Mouse (Mus musculus) embryonic facial prominence, embryonic 10.5 days (tissue): Measurements from ENCODE around the gene Lrrc46. TPM values are rescaled to one million over a fixed set of nuclear protein-coding genes. Genes with fewer than 3 reads are reported as not detected.

Experiments used
- DNase-seq: peaks from one replicate; pipeline ENCODE4 v3.0.0-alpha.2; 2017; ENCODE audit warnings: low spot score
- H3K27ac ChIP-seq: fragments of 300-500 bp; sonication (generic); replicated peaks from 2 replicates; pipeline ENCODE4 v1.5.1; 2016; ENCODE audit warnings: mild to moderate bottlenecking
- H3K27me3 ChIP-seq: fragments of 300-500 bp; sonication (generic); replicated peaks from 2 replicates; pipeline ENCODE4 v1.6.1; 2016; ENCODE audit warnings: low read depth, mild to moderate bottlenecking; ENCODE audit not compliant: poor library complexity, severe bottlenecking
- H3K36me3 ChIP-seq: fragments of 300-500 bp; sonication (generic); replicated peaks from 2 replicates; pipeline ENCODE4 v1.6.1; 2016; ENCODE audit warnings: mild to moderate bottlenecking, moderate library complexity
- H3K4me1 ChIP-seq: fragments of 300-500 bp; sonication (generic); 2 replicates; pipeline ENCODE4 v1.6.1; 2016
- H3K4me3 ChIP-seq: fragments of 300-500 bp; sonication (generic); 2 replicates; pipeline ENCODE4 v1.5.1; 2016; ENCODE audit warnings: mild to moderate bottlenecking, moderate library complexity
- H3K9me3 ChIP-seq: fragments of 300-500 bp; sonication (generic); 2 replicates; pipeline ENCODE4 v1.6.1; 2016; ENCODE audit warnings: mild to moderate bottlenecking
- WGBS: fragments of 180-500 bp; shearing (Covaris S2); methylation state at CpG from one replicate; pipeline ENCODE4 v1.1.7; 2016; 5-methylcytosine and 5-hydroxymethylcytosine counted together
- polyA plus RNA-seq: library from polyadenylated mRNA; unstranded; fragments of >200 nt; fragmentation: Nextera tagmentation; extraction: Ambion mirVana; gene quantifications from 2 replicates; pipeline ENCODE4 v1.2.1, GENCODE M21; 2016

Lrrc46 gene
- polyA plus RNA-seq, 1 experiment from 2014 or later: 1.2 TPM

- no peaks in the 10 kb centered on the region for H3K27me3 ChIP-seq
- peak overlapping the region; percentile 85 for H3K4me3 ChIP-seq
- DNase-seq: no peak
- WGBS: 54% methylated on average over 12 of the region's 12 CpGs
- H3K27ac ChIP-seq: no peak overlapping the region
- peaks cover 16% of the 10 kb centered on the region for H3K4me1 ChIP-seq
- no peaks in the 10 kb centered on the region for H3K9me3 ChIP-seq
- peaks cover 24% of the 10 kb centered on the region for H3K36me3 ChIP-seq
These were observed 746 bp downstream of the Lrrc46 start for GRCm38 (mm10) chr11:97040301-97041021.

DNA sequence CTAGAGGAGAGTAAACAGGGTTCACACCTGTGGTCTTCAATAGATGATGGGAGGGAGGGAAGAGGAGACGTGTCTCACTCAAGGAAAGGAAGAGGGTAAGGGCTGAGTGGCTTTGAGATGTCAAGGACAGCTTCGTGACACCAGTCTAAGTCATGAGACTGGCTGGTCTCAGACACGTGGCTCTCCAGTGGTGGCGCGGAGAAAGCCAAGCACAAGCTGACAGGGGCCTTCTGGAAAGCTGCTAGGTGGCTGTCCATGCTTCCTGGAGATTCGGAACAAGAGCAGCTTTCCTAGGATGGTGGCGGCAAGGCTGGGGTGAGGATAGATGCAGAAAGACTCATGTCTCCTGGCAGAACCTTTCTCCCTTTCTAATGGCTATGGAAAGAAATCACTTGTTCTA, 2.3 kb downstream of the Lrrc46 start:
- no peaks in the 10 kb centered on the region for H3K27me3 ChIP-seq
- no peak overlapping the region for H3K27ac ChIP-seq
- WGBS: 71% methylated on average over 7 of the region's 7 CpGs
- DNase-seq: no peak
- H3K36me3 ChIP-seq: peaks cover 19% of the 10 kb centered on the region
- H3K9me3 ChIP-seq: no peaks in the 10 kb centered on the region
- H3K4me1 ChIP-seq: peaks cover 16% of the 10 kb centered on the region
- H3K4me3 ChIP-seq: no peak overlapping the region

- no peak overlapping the region for H3K27ac ChIP-seq
- no peak for DNase-seq
- no peaks in the 10 kb centered on the region for H3K9me3 ChIP-seq
- no peak overlapping the region for H3K4me3 ChIP-seq
- H3K36me3 ChIP-seq: peaks cover 31% of the 10 kb centered on the region
- peaks cover 7% of the 10 kb centered on the region for H3K4me1 ChIP-seq
- H3K27me3 ChIP-seq: no peaks in the 10 kb centered on the region
- 84% methylated on average over 5 of the region's 5 CpGs for WGBS
These were observed 5.1 kb downstream of the Lrrc46 start for GRCm38 (mm10) chr11:97036141-97036540.

DNA sequence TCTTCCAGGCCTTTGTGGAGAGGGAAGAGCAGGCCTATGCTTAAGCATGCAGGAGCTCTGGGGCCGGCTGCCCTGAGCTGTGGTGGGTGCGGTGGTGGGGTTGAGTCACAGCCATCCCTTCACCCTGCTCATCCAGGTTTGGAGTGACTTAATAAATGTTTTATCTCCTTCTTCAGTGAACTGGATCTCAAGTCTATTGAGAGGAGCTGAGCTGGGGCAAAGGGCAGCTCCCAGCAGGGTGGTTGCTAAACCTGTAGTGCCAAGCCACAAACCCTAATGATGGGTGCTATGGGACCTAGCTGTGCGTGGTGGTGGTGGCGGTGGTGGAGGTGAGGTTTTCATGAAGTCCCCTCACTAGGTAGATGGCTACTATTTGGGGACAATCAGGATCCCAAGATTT, 7.4 kb downstream of the Lrrc46 start:
- Histone ChIP-seq H3K9me3 (no peaks in the 10 kb centered on the region), H3K27ac (no peak overlapping the region), H3K27me3 (no peaks in the 10 kb centered on the region), H3K4me1 (peaks cover 21% of the 10 kb centered on the region), H3K4me3 (no peak overlapping the region), H3K36me3 (peaks cover 31% of the 10 kb centered on the region)
- DNase-seq: no peak
- 92% methylated on average over 4 of the region's 4 CpGs for WGBS

DNA sequence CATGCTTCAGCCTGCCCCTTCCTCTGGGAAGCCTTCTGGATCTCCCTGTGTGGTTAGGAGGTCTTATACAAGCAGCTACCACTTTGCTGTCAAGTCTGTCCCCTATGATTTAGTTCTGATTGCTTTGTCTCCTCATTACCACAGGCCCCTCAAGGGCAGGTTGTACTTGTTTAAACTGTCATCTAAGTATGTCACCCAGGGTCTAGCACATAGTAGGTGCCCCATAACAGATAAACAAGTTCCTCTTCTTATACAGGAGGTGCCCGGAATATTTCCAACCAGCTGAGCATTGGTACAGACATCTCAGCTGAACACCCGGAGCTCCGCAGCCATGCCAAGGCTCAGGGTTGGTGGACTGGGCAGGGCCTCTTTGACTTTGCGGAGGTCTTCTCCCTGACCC, 8.7 kb downstream of the Lrrc46 start:
- no peak for DNase-seq
- H3K27me3 ChIP-seq: no peaks in the 10 kb centered on the region
- WGBS: 94% methylated on average over 4 of the region's 4 CpGs
- peaks cover 21% of the 10 kb centered on the region for H3K4me1 ChIP-seq
- no peak overlapping the region for H3K27ac ChIP-seq
- H3K36me3 ChIP-seq: peaks cover 31% of the 10 kb centered on the region
- H3K9me3 ChIP-seq: no peaks in the 10 kb centered on the region
- no peak overlapping the region for H3K4me3 ChIP-seq

- H3K27ac ChIP-seq: no peak overlapping the region
- H3K27me3 ChIP-seq: no peaks in the 10 kb centered on the region
- 91% methylated on average over 12 of the region's 12 CpGs for WGBS
- DNase-seq: no peak
- H3K4me3 ChIP-seq: no peak overlapping the region
- peaks cover 21% of the 10 kb centered on the region for H3K4me1 ChIP-seq
- H3K36me3 ChIP-seq: peaks cover 31% of the 10 kb centered on the region
- H3K9me3 ChIP-seq: no peaks in the 10 kb centered on the region
These were observed 9.2 kb downstream of the Lrrc46 start for GRCm38 (mm10) chr11:97031977-97032376.

- Histone ChIP-seq H3K27me3 (peaks cover 5% of the 10 kb centered on the region; the same call in 1 of the 2 replicates), H3K27ac (peak overlapping the region; percentile 96), H3K9me3 (no peaks in the 10 kb centered on the region), H3K4me1 (peaks cover 30% of the 10 kb centered on the region), H3K36me3 (peaks cover 31% of the 10 kb centered on the region), H3K4me3 (peak overlapping the region; percentile 76)
- no peak for DNase-seq
- 20% methylated on average over 15 of the region's 15 CpGs for WGBS
These were observed 10.8 kb downstream of the Lrrc46 start for GRCm38 (mm10) chr11:97030426-97030825.

DNA sequence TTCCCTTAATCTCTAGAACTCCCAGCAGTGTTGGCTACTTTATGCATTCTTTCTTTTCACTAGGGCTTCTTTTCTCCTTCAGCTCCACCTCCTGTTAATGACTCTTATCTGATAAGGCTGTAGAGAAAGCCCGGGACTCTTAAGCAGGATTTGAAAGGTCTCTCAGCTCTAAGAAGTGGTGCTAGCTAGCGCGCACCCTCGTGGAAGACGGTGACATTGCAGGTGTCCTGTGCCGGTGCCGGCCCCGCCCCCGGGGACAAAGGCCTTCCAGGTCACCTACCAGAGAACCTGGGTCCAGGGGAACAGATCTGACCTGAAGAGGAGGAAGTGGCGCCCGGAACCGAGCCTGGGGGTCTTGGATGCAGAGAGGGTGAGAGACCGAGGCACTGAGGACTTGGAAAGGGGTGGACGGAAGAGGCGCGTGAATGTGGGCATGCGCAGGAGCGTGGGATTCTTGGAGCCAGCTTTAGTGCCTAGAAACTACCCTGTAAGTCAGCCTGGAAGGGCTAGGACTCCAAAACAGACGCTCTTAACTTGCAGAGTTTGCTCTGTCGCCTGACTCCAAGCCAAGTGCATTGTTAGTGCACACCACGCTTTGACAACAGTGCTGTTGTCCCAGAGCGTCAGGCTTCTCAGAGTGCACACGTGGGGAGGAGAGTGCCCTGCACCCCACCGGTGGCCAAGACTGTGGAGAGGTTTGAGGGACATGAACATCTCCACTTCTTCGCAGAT, 11.4 kb downstream of the Lrrc46 start, which contains the start of gene Scrn2:
Gene Scrn2 (plus strand): TSS at position 253 of the 732 bp plus-strand sequence.
- Histone ChIP-seq H3K4me3 (peak within 1 kb of the TSS; percentile 76), H3K36me3 (peaks cover 26% of the 10 kb centered on the region), H3K9me3 (no peaks in the 10 kb centered on the region), H3K27me3 (peaks cover 11% of the 10 kb centered on the region), H3K27ac (peak within 1 kb of the TSS; percentile 96), H3K4me1 (peaks cover 36% of the 10 kb centered on the region)
- 2% methylated on average over 25 of the region's 25 CpGs for WGBS
- DNase-seq: peak; percentile 93

- peak; percentile 93 for DNase-seq
- Histone ChIP-seq H3K4me1 (peaks cover 56% of the 10 kb centered on the region), H3K27ac (peak overlapping the region; percentile 84), H3K9me3 (no peaks in the 10 kb centered on the region), H3K4me3 (peak overlapping the region; percentile 54), H3K36me3 (no peaks in the 10 kb centered on the region), H3K27me3 (peaks cover 51% of the 10 kb centered on the region)
- under 1% methylated on average over 17 of the region's 17 CpGs for WGBS
These were observed 15.4 kb downstream of the Lrrc46 start for GRCm38 (mm10) chr11:97025721-97026344.

DNA sequence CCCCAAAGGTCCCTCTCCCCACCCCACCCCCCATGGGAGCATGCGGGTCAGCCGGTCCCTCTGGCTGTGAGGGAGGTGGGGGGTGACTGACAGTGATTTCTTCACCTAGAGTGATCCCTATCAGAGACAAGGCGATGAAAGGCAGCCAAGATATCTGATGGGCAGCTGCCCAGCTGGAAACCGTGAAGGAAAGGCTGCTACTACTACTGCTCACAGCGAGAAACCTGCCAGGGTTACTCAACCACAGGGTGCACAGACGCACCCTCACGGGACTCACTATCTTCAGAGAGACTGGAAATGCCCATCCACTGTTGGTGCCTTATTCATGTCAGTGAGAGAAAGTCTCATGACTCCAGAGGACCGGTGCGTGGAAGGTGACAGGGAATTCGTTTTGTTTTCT, 16.2 kb downstream of the Lrrc46 start:
- Histone ChIP-seq H3K9me3 (no peaks in the 10 kb centered on the region), H3K36me3 (no peaks in the 10 kb centered on the region), H3K27ac (peak overlapping the region; percentile 84), H3K27me3 (peaks cover 60% of the 10 kb centered on the region), H3K4me1 (peaks cover 48% of the 10 kb centered on the region), H3K4me3 (0 out of 2 replicates have a peak overlapping the region, but pooled peaks have one; percentile 54)
- 17% methylated on average over 10 of the region's 10 CpGs for WGBS
- DNase-seq: no peak

DNA sequence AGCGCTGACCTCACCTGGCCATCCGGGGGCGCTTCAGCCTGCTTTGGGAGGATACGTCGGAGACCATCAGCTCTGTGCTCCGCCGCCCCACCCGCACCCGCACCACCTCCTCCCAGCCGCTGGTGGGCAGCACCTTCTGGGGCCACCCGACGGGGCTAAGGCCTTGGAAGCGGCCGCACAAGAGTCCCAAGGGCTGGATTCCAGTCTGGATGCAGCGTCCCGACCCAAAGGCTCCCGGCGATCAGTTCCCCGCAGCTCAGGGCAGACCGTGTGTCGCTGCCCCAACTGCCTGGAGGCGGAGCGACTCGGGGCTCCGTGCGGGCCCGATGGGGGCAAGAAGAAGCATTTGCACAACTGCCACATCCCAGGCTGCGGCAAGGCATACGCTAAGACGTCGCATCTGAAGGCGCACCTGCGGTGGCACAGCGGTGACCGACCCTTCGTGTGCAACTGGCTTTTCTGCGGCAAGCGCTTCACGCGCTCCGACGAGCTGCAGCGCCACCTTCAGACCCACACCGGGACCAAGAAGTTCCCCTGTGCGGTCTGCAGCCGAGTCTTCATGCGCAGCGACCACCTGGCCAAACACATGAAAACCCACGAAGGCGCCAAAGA, 19.2 kb downstream of the Lrrc46 start:
- peak; percentile 84 for DNase-seq
- H3K4me1 ChIP-seq: peaks cover 59% of the 10 kb centered on the region
- peak overlapping the region; percentile 77 for H3K27ac ChIP-seq
- WGBS: under 1% methylated on average over 50 of the region's 50 CpGs
- no peaks in the 10 kb centered on the region for H3K36me3 ChIP-seq
- H3K27me3 ChIP-seq: peaks cover 90% of the 10 kb centered on the region
- H3K9me3 ChIP-seq: no peaks in the 10 kb centered on the region
- peak overlapping the region; percentile 63 for H3K4me3 ChIP-seq

DNA sequence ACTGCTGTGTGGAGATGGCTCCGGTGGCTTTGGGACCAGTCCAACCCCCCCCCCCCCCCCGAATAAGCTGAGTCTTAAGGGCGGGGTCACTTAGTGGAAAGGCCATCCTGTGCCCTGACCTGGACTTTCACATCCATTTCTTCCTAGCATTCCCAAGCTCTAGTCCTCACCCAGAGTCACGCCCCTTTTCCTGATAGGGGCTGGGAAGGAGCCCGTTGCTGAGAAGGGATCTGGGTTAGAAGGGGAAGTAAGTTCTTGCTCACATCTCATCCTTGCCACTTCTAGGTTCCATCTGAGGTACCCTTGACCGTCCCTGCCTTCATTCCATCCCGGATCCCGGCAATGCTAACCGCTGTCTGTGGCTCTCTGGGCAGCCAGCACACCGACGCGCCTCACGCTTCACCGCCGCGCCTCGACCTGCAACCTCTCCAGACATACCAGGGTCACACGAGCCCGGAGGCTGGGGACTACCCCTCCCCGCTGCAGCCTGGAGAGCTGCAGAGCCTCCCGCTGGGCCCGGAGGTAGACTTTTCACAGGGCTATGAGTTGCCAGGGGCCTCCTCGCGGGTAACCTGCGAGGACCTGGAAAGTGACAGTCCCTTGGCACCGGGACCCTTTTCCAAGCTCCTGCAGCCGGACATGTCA, 20.0 kb downstream of the Lrrc46 start:
- peak; percentile 43 for DNase-seq
- peaks cover 58% of the 10 kb centered on the region for H3K4me1 ChIP-seq

More for the DNA sequence above, 20.0 kb downstream of the Lrrc46 start:
- Histone ChIP-seq H3K36me3 (no peaks in the 10 kb centered on the region), H3K9me3 (no peaks in the 10 kb centered on the region), H3K27me3 (peaks cover 97% of the 10 kb centered on the region), H3K4me3 (peak overlapping the region; percentile 63), H3K27ac (no peak overlapping the region)
- WGBS: under 1% methylated on average over 27 of the region's 27 CpGs
